27 mouse cellular contexts compared by ENCODE assay signal in genomic region chr10:63157491-63157890, GRCm38 (mm10). TPM values are rescaled to one million over a fixed set of nuclear protein-coding genes. Genes with fewer than 3 reads are reported as not detected.
DNase-seq lines count a peak whose midpoint lies in the region; ATAC-seq and TF ChIP-seq lines count a peak whose summit lies in the region.
"Had no signal": no experiment of that assay in that cellular context is flagged by ENCODE, and none has a peak within 500 bp of the region (broad histone marks: within the 10 kb centered on the region; RNA-seq: fewer than 3 reads in every experiment).

No protein-coding gene starts in this region.

- peak; percentile 87 for DNase-seq in heart, adult 11 months
- no peak for DNase-seq in heart, postnatal 25 days (ENCODE audit: low spot score)
- DNase-seq in heart, postnatal 14 days = no peak
- DNase-seq in testis, postnatal 10 days (ENCODE audit: low spot score) = no peak
- DNase-seq in kidney, adult 2 months = no peak
- DNase-seq in yolk sac, embryonic 10.5 days (ENCODE audit: low spot score) = no peak
- DNase-seq: cerebellum, adult 8-10 months; cerebellum, postnatal 25 days; left cerebral cortex, postnatal 4 days; midbrain, embryonic 14.5 days; retina, postnatal 1 day; thymus, adult 2 months had no signal

- no peak overlapping the region for H3K4me3 ChIP-seq in heart, embryonic 13.5 days
- no peak overlapping the region for H3K4me3 ChIP-seq in testis, adult 2 months (ENCODE audit: control insufficient read depth, low read depth, low read length)
- H3K4me3 ChIP-seq in kidney, adult 2 months (ENCODE audit: insufficient read depth, low read depth, low read length) = no peak overlapping the region
- H3K4me3 ChIP-seq: forebrain, embryonic 13.5 days; hindbrain, embryonic 13.5 days; neural tube, embryonic 15.5 days; stomach, embryonic 15.5 days had no signal

- TF ChIP-seq POLR2A in testis, adult 2 months (IDR thresholded peaks at IDR 0.05; ENCODE audit: control insufficient read depth, low read depth, low read length) = no peak
- TF ChIP-seq POLR2A in kidney, adult 2 months (IDR thresholded peaks at IDR 0.05; ENCODE audit: low read depth, low read length) = no peak

- H3K27ac ChIP-seq in heart, embryonic 13.5 days (replicated peaks) = peak overlapping the region; percentile 82
- peak overlapping the region; percentile 45 for H3K27ac ChIP-seq in testis, adult 2 months (ENCODE audit: control insufficient read depth, insufficient read depth, low read depth, low read length)
- no peak overlapping the region for H3K27ac ChIP-seq in kidney, adult 2 months (ENCODE audit: insufficient read depth, low read depth, low read length)
- H3K27ac ChIP-seq: forebrain, embryonic 13.5 days; hindbrain, embryonic 13.5 days; liver, embryonic 14.5 days; macrophage; neural tube, embryonic 15.5 days; stomach, embryonic 15.5 days had no signal

- H3K9ac ChIP-seq in heart, embryonic 13.5 days = no peak overlapping the region
- H3K9ac ChIP-seq: forebrain, embryonic 13.5 days; hindbrain, embryonic 13.5 days; liver, embryonic 14.5 days; neural tube, embryonic 15.5 days; stomach, embryonic 15.5 days had no signal

- H3K9me3 ChIP-seq in heart, embryonic 13.5 days = no peaks in the 10 kb centered on the region
- H3K9me3 ChIP-seq: forebrain, embryonic 13.5 days; G1E; hindbrain, embryonic 13.5 days; neural tube, embryonic 15.5 days; stomach, embryonic 15.5 days had no signal

- no peak for TF ChIP-seq CTCF in testis, adult 2 months (IDR thresholded peaks at IDR 0.05; ENCODE audit: control insufficient read depth, insufficient read depth, insufficient replicate concordance, low read depth, low read length)
- TF ChIP-seq CTCF in kidney, adult 2 months (conservative IDR thresholded peaks at IDR 0.05; ENCODE audit: insufficient read depth, insufficient read length, low read depth, low read length) = no peak

- no peaks in the 10 kb centered on the region for H3K27me3 ChIP-seq in heart, embryonic 13.5 days (replicated peaks)
- H3K27me3 ChIP-seq in testis, adult 2 months (ENCODE audit: control insufficient read depth, insufficient read depth, low read length) = no peaks in the 10 kb centered on the region
- H3K27me3 ChIP-seq in kidney, adult 2 months (replicated peaks; ENCODE audit: control insufficient read depth, insufficient read depth, low read length) = no peaks in the 10 kb centered on the region
- H3K27me3 ChIP-seq: forebrain, embryonic 13.5 days; hindbrain, embryonic 13.5 days; neural tube, embryonic 15.5 days; stomach, embryonic 15.5 days had no signal

- intact Hi-C loops in heart, postnatal 25 days (cut with DNase I) = no loop called here
- intact Hi-C loops in heart, postnatal 14 days (cut with DNase I) = loop anchor here (5.0 to 10.0 kb wide), 2 partner anchors 45 to 117 kb away; partner anchors contain the start of gene Mypn

- 76% methylated on average over 4 of the region's 4 CpGs for WGBS in heart, embryonic 13.5 days
- 90% methylated on average over 4 of the region's 4 CpGs for WGBS in kidney, adult 2 months

- no peaks in the 10 kb centered on the region for H3K36me3 ChIP-seq in heart, embryonic 13.5 days
- H3K36me3 ChIP-seq in testis, adult 2 months (ENCODE audit: control insufficient read depth, insufficient read depth, low read length) = no peaks in the 10 kb centered on the region
- no peaks in the 10 kb centered on the region for H3K36me3 ChIP-seq in kidney, adult 2 months (ENCODE audit: control insufficient read depth, insufficient read depth, low read length)
- H3K36me3 ChIP-seq: G1E; hindbrain, embryonic 13.5 days; neural tube, embryonic 15.5 days; stomach, embryonic 15.5 days had no signal

- H3K4me2 ChIP-seq in heart, embryonic 13.5 days = no peak overlapping the region
- H3K4me2 ChIP-seq: forebrain, embryonic 13.5 days; hindbrain, embryonic 13.5 days; neural tube, embryonic 15.5 days; stomach, embryonic 15.5 days had no signal

- ATAC-seq in heart, embryonic 13.5 days (ENCODE audit: extremely low read depth, insufficient number of reproducible peaks, low FRiP score, low TSS enrichment) = no peak
- ATAC-seq: forebrain, embryonic 13.5 days had no signal

- peaks cover 28% of the 10 kb centered on the region for H3K4me1 ChIP-seq in heart, embryonic 13.5 days
- peaks cover 8% of the 10 kb centered on the region for H3K4me1 ChIP-seq in testis, adult 2 months (ENCODE audit: control insufficient read depth, insufficient read depth, low read length)
- peaks cover 5% of the 10 kb centered on the region; the same call in 1 of the 2 replicates for H3K4me1 ChIP-seq in kidney, adult 2 months (ENCODE audit: control insufficient read depth, insufficient read depth, low read length)
- H3K4me1 ChIP-seq: forebrain, embryonic 13.5 days; hindbrain, embryonic 13.5 days; neural tube, embryonic 15.5 days; stomach, embryonic 15.5 days had no signal

RNA-seq across cellular contexts. Expression of gene Mypn, which starts 46.3 kb away (rescaled TPM):
- 100 to 1,000 TPM; 101 to 108 TPM for total RNA-seq in heart, postnatal 25 days (2021)
- 4.7 and 5.3 TPM in 2 replicates for polyA plus RNA-seq in heart, embryonic 13.5 days (2015; fragmentation: Nextera tagmentation; extraction: Ambion mirVana)
- total RNA-seq in heart, postnatal 14 days (2021) = 10 to 100 TPM; 82.5 to 90.9 TPM
- 3.2 and 3.5 TPM in 2 replicates for polyA plus RNA-seq in testis, adult 2 months (2012; rRNA removed)
- 0.74 TPM in 1 of 2 replicates, not detected in the other for polyA plus RNA-seq in kidney, adult 2 months (2012; rRNA removed)
- total RNA-seq: G1E; megakaryocyte-erythroid progenitor cell, adult 5-6 weeks; monocyte, adult 5-6 weeks had no signal
- polyA plus RNA-seq: forebrain, embryonic 13.5 days; G1E; intestine, embryonic 16.5 days; macrophage had no signal

RNA-seq across cellular contexts. Expression of gene Atoh7, which starts 58.0 kb away (rescaled TPM):
- not detected for total RNA-seq in heart, postnatal 25 days (2021)
- polyA plus RNA-seq in heart, embryonic 13.5 days (2015; fragmentation: Nextera tagmentation; extraction: Ambion mirVana) = not detected in 2 replicates
- total RNA-seq in heart, postnatal 14 days (2021) = not detected
- not detected in 2 replicates for polyA plus RNA-seq in testis, adult 2 months (2012; rRNA removed)
- 0.19 and 0.28 TPM in 2 replicates for polyA plus RNA-seq in kidney, adult 2 months (2012; rRNA removed)
- total RNA-seq: adrenal gland, postnatal 10 days; G1E; heart, postnatal 36 days; megakaryocyte-erythroid progenitor cell, adult 5-6 weeks; monocyte, adult 5-6 weeks had no signal
- polyA plus RNA-seq: G1E; intestine, embryonic 16.5 days; lung, adult 2 months; macrophage had no signal
